Mouse (Mus musculus) CH12.LX (cell line): ENCODE measurements around the gene Yjefn3.

Experiments
- CTCF ChIP-seq, 2 experiments: IDR thresholded peaks in 1 of 2; conservative IDR thresholded peaks in 1 of 2; 2 replicates each; pipeline ENCODE4 v1.5.1; 2011 to 2012; ENCODE audit warnings: low read depth in 2 of 2, low read length in 2 of 2, improper control_type of control experiment in 1 of 2, inconsistent platforms in 1 of 2, mild to moderate bottlenecking in 1 of 2, moderate library complexity in 1 of 2
- E2F4 ChIP-seq: IDR thresholded peaks from 2 replicates; pipeline ENCODE4 v1.6.1; 2011; ENCODE audit warnings: low read depth, low read length, improper control_type of control experiment; ENCODE audit not compliant: insufficient replicate concordance
- GABPA ChIP-seq: IDR thresholded peaks from 2 replicates; pipeline ENCODE4 v1.6.1; 2012; ENCODE audit warnings: low read depth, low read length, improper control_type of control experiment, inconsistent platforms; ENCODE audit not compliant: insufficient replicate concordance
- HCFC1 ChIP-seq: IDR thresholded peaks from 2 replicates; pipeline ENCODE4 v1.6.1; 2012; ENCODE audit warnings: low read depth, mild to moderate bottlenecking, inconsistent platforms, low read length, improper control_type of control experiment
- POLR2A ChIP-seq: IDR thresholded peaks from 2 replicates; pipeline ENCODE4 v1.6.1; 2011; ENCODE audit warnings: low read depth, mild to moderate bottlenecking, improper control_type of control experiment, low read length

DNA sequence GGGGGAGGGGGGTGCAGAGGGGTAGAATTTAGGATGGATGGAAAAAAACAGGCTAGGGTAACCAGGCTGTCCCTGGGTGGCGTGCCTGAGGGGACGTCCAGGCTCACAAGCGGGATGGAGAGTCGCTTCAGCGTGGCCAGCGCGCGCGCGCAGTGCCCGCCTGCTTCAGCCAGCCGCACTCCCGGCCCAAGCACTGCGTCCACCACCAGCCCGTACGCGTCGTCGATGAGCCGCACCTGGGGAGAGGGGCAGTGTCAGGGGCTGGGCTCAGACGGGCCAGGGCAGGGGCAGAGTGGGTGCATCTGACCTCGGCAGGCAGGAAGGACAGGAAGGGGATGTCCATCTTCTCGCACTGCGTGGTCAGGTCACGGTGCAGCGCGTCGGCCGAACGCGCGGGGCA, 13.6 kb downstream of the Yjefn3 start:
- TF ChIP-seq E2F4 (no peak), CTCF (conservative IDR thresholded peaks at IDR 0.05 in 1 of 2, IDR thresholded peaks at IDR 0.05 in 1 of 2; ENCODE audit: low read depth in 2 of 2, low read length in 2 of 2) (no peak), HCFC1 (no peak), POLR2A (no peak), GABPA (no peak)
